Mouse (Mus musculus) CD8-positive naive resting alpha-beta T cell, adult 57 days (primary cell): ENCODE measurements around the gene Kbtbd12. TPM values are rescaled to one million over a fixed set of nuclear protein-coding genes. Genes with fewer than 3 reads are reported as not detected.

Source experiments
- total RNA-seq: library from RNA; stranded (reverse); gene quantifications from one replicate; pipeline ENCODE4 v1.2.4, GENCODE M21; 2023

Gene Kbtbd12
- not detected for total RNA-seq

DNA sequence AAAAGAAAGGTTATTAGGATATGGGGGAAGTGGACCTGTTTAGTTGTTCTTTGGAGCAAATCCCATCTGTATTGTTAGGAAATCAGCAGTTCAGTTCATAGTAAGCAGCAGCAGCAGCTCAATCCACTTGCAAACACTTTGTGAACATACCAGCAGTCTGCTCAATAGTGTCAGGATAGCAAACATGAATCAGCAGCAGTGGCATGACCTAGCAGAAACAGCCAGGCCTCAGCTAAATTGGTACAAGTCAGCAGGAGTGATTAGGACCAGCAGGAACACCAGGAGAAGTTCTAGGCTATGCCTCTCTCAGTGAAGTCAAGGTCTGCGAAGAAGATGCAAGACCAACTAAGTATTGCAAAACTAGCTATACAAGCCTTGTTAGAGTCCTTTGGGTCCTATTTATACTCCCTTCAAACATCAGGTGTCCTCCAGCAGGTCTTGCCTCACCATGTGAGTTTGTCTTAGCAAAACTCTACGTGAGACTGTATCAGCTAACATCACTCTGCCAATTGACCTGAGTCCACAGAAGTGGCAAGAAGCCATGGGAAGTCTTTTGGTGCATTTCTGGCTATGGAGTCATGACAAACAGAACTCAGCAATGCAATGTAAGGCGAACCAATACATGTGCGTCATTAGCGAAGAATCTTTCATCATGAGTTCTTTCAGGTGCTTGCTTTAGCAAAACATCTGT is at the start of gene Kbtbd12:
Kbtbd12 (minus strand) TSS at position 340 of the 691 bp plus-strand sequence.

DNA sequence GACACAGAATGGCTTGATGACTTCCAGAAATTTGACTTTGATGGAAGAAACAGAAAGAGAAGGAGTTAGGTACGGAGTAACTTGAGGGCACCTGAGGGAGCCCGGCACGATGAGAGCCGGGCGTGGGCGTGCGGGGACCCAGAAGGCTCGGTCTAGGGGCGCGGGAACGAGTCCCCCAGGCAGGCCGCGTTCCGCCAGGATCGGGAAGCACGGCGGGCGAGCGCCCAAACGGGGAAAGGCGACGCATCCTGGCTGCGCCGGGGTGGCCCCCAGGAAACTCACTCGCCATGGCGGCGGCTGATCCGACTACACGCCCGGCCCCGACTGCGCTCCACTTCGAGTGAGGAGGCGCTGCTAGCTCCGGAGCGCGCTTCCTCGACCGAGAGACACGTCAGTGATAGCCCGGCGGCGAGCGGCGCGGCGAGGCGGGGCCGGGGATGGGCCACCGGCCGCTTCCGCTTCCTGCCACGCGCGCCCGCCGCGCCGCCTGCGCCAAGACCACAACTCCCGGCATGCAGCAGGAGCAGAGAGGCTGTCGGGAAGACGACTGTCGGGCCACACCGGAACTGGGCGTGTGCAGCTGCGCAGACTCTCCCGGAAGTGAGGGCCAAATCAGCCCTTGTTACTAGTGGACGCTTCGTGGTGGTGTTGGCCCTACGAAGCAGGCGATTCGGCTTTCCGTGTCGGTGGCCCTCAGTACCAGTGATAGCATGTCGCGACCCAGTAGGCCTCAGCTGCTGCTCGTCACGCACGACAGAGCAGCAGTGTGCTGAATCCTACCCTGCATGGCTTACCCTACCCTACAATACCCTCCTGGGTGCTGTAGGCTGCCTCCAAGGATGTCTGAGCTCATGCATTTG is 119.1 kb downstream of the Kbtbd12 start, which contains the start of gene Sec61a1:
Sec61a1 (minus strand) TSS at position 502 of the 860 bp plus-strand sequence.

Other genes starting within 250 kb of the Kbtbd12 start
- 43.2 TPM for gene Eefsec, start 191.4 kb downstream of the Kbtbd12 start, total RNA-seq
- 27.1 TPM for gene Ruvbl1, start 172.5 kb downstream of the Kbtbd12 start, total RNA-seq
- 182 TPM for gene Sec61a1, start 119.0 kb downstream of the Kbtbd12 start, total RNA-seq
- 0.80 TPM for gene Mgll, start 86.5 kb upstream of the Kbtbd12 start, total RNA-seq
- 51.6 TPM for gene Abtb1, start 204.0 kb upstream of the Kbtbd12 start, total RNA-seq
- not detected for gene Podxl2, start 237.1 kb upstream of the Kbtbd12 start, total RNA-seq